Mouse (Mus musculus): Measurements from ENCODE around the gene Golga4. TPM values are rescaled to one million over a fixed set of nuclear protein-coding genes. Genes with fewer than 3 reads are reported as not detected.

Golga4 gene
- total RNA-seq, 2 experiments from 2014 or later: 80.3 to 88.2 TPM

DNA sequence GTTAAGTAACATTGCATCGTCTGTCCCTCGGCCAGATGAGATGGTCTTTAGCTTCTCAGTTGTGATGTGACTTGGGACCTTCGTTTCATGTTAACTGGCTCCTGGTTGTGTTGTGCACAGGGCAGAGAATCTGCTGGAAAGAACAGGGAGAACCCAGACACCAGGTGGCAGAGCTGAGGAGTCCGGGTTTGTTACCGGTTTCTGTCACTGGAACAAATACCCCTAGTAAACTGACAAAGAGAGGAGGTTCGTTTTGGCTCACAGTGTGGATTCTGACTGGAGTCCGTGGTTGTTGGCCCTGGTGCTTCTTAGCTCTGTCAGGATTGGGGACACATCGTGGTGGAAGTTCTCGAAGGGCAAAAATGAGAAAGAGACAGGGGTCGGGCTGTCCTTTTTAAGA, 104.0 kb downstream of the Golga4 start:
- DNase-seq (ENCODE audit: low spot score in 2 of 2): peak; percentile 60 to 61
- intact Hi-C loops (cut with DNase I): loop anchor here (2.0 kb wide), 1 partner anchor 75 kb away; no protein-coding TSS in a partner anchor

DNA sequence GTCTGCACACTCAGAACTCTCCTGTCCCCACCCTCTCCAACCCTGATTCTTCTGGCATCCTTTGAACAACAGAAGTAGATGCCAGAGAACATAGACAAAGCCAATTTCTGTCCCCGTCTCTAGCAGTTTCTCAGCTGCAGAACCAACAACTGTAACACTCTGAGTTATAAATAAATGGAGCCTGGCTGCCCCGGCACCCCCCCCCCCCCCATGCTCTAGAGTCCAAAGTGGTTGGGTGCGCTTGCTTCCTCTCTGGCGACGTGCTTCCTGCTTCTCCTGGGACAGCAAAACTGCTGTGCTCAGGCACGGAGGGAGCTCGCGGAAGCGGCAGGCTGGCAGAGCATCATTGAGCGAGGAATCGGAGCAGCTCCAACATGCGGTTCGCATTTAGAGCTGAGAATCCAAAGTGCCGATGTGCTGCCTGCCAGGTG, 105.1 kb downstream of the Golga4 start:
- peak; percentile 60 to 62 for DNase-seq (ENCODE audit: low spot score in 2 of 2)
- intact Hi-C loops (cut with DNase I): loop anchor here (2.0 kb wide), 1 partner anchor 74 kb away; no protein-coding TSS in a partner anchor

DNA sequence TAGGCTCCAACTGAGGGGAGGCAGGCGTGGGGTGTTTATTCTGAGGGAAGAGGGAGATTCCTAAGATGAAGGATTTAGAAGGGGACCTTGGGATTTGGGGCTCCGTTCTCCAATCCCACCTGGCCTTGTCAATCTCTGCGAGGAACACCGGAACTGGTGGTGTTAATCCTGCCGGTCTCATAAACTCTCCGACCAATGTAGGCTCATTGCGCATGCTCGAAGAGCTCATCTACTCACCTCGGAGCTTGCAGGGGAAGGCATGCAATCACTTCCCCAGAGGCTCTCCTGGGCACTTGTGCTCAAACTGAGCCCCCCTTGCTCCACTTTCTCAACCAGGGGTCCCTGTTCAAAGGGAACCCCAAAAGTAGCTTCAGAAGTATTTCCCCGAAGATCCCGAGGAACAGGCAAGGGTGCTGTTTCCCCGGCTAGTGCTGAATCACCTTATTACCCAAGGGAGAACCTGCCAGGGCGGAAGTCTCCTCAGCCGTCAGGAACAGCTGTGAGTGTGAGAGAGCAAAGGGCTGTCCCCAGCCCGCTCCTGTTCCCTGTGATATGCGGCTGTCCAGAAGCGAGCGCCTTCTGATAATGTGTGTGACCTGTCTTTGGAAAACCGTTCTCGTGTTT, 106.0 kb downstream of the Golga4 start:
- intact Hi-C loops (cut with DNase I): loop anchor here (2.0 kb wide), 1 partner anchor 73 kb away; no protein-coding TSS in a partner anchor
- DNase-seq (ENCODE audit: low spot score in 2 of 2): no peak

DNA sequence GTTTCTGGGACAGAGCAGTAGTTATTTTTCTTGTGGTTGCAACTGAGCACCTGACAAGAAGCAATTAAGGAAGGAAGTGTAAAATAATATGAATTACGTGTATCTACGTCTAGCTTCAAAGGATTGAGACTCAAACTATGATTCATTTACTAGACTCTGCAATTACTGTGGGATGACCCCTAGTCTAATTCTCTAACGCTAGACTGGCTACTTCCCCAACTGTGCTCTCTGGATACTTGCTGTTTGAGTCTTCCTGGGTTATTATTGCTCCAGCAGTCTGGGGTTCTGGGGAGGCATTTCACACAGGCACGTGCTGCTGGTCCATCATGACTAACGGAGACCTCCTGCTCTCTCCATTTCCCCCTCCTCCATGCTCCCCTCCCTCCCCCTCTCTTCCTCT, 111.2 kb downstream of the Golga4 start:
- no peak for DNase-seq (ENCODE audit: low spot score in 2 of 2)
- intact Hi-C loops (cut with DNase I): no loop called here

DNA sequence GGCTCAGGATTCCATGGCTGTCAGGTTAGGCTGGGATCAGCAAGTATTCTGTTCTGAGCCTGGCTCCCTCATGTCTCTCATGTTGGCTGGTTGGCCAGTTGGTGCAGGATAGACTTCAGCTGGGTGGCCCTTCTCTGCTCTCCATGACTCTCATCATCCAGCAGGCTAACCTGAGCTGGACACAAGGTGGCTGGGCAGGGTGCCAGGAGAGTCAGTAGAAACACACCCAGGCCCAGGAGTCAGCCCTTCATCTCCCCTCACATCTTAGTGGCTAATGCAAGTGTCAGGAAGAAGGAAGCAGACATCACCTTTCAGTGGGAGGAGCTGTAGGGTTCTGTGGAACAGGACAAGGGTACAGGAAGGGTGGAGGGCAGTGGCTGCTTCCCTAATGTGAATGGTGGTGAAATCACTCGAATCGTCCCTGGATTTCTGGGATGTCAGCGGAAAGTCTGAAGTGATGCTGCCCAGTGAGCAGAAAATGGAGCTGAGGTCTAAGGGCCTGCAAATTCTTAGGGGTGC, 112.7 kb downstream of the Golga4 start:
- intact Hi-C loops (cut with DNase I): no loop called here
- no peak for DNase-seq (ENCODE audit: low spot score in 2 of 2)

DNA sequence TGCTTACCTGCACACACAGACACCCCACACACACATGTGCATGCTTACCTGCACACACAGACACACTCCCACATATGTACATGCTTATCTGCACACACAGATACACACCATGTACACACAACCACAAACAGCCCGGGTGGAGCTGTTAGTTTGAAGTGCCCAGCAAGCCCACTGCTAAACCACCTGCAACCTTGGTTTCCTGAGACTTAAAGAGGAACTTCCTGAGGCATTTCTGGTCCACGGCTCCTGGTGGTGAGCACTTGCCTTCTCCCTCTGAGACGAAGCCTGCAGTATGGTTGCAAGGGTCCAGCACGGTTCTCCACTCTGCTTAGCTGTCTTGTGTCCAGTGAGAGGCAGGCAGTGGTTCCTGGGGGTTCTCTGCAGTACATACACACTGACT, 114.7 kb downstream of the Golga4 start:
- intact Hi-C loops (cut with DNase I): no loop called here
- no peak for DNase-seq (ENCODE audit: low spot score in 2 of 2)

DNA sequence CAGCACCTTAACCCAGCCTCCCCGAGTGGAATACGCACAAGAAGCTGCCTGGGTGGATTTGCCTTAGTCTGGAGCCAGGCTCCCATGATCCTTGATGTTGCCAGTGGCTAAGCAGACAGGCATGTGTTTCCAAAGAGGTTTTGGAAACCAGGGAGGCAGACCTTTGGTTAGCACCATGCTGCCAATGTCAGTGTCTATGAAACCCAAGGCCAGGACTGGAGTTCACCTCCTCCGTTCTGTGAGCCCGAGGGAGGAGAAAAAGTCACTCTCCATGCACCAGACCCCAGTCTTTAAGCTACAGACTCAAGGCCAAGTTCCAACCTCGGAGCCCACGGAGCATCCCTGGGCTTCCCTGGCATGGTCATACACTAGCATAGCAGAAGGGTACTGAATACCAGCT, 115.6 kb downstream of the Golga4 start:
- DNase-seq (ENCODE audit: low spot score in 2 of 2): no peak
- intact Hi-C loops (cut with DNase I): no loop called here

DNA sequence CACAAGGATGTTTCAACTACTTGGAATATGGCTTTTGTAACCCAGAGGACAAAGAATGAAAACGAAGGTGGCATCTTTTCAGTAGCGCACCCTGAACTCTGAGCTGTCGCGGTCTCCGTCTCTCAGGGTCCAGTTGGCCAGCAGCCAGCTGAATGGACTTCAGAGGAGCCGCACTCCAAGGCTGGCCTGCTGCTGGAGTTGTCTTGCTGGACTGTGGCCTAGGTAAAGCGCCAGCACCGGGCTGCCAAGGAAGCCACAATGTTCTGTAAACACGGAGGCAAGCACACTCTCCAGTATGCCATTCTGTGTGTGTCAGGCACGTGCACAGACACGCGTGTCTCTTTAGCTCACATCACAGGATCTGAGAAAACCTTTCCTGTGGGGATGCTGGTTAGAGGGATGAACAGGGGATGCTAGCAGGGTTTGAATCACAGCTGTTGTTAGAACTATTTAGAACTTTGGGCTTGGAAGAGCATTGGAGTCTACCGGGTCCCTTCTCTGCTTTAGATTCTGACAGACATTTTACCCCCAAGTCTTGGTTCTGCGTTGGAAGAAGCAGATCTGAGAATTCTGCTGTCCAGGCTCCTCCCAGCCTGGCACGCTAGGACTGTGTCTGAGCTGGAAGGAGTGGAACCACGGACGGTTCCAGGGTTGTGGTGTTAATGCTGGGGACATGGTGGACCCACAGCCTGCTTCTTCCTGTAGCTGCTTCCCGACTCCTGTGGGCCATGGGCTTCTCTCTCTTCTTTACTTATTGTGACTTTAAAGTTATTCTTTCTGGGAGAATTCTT, 116.5 kb downstream of the Golga4 start:
- intact Hi-C loops (cut with DNase I): no loop called here
- peak; percentile 47 to 59 for DNase-seq (ENCODE audit: low spot score in 2 of 2)

DNA sequence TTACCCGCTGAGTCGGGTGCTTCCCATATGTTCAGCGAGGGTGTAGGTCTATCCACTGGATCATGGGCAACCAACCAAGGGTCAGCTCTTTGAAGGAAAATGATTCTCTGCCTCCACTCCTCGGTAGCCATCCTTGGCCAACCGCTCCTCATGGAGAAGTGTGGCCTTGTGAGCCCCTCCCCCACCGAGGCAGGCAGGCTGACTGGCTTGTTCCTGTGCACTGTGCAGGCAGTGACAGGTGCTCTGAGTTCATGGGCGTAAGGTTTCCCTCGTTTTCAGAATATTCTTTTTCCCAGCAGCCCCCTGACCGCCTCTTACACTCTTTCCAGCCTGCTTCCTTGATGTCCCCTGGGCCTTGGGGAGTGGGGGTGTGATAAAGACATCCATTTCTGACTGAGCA, 117.4 kb downstream of the Golga4 start:
- DNase-seq (ENCODE audit: low spot score in 2 of 2): no peak
- intact Hi-C loops (cut with DNase I): no loop called here

DNA sequence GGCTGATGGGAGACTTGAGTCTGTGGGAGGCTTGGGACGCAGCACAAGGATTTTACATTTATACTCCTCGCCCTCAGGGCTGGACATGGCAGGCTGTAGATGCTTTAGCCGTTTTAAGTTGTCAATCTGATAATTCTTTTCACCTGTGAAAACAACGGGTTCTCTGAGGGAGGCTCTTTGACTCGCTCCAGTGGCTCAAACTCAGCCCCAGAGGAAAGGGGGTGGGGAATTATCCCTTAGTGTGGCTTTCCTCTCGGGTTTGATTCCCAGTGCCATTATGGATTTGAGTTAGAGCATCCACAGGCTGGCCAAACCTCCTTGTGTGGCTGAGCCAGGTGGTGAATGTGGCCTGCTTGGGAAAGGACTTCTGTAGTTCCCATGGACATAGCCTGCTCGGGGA, 118.1 kb downstream of the Golga4 start:
- DNase-seq (ENCODE audit: low spot score in 2 of 2): no peak
- intact Hi-C loops (cut with DNase I): no loop called here

DNA sequence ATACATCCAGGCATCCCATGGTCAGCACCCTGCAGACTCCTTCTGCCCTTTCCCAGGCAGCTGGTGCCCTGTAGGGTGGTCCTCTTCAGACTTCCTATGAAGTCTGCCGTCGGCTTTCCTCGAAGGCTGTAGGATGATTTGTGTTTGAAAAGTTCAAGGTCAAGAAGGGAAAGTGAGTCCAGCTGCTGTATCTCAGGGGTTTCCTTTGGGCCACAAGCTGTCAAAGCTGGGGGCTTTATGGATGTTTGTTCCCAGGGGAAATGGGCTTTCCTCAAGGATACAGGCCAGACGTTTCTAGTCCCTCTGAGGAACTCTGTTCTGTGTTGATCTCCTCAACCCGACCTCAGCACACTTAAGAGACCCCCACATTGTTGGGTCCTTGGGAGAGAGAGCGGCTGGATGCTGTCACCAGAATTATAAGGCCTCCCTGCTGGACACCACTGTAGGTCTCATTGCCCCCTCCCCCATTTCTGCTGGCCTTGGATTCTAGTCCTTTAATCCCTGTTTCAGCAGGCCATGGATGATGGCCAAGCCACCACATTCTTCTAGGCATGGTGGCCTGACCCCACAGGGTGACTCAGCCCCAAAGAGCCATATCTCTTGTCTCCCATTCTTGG, 123.8 kb downstream of the Golga4 start:
- intact Hi-C loops (cut with DNase I): no loop called here
- no peak for DNase-seq (ENCODE audit: low spot score in 2 of 2)

Other genes with a start within 250 kb of the Golga4 start
- under 1 TPM; 0.24 to 0.38 TPM for gene Eomes, start 28.1 kb upstream of the Golga4 start, total RNA-seq (2021)
- gene Itga9, start 100.4 kb downstream of the Golga4 start, total RNA-seq (2021): 1 to 10 TPM; 7.3 to 8.9 TPM

Data from left cerebral cortex, postnatal 14 days (tissue).